Mouse (Mus musculus) forebrain, postnatal 0 days (tissue): ENCODE results near the gene Hdgfl3. TPM values are rescaled to one million over a fixed set of nuclear protein-coding genes. Genes with fewer than 3 reads are reported as not detected.

Experiments
- ATAC-seq: fragments of 200-750 bp; cut with Nextera tagmentation; 2 replicates; pipeline ENCODE4 v1.8.0; 2017; ENCODE audit warnings: mild to moderate bottlenecking, moderate library complexity
- DNase-seq: peaks from one replicate; pipeline ENCODE4 v3.0.0-alpha.2; 2015
- H3K27ac ChIP-seq: fragments of 300-500 bp; sonication (generic); 2 replicates; pipeline ENCODE4 v1.5.1; 2014; ENCODE audit warnings: low read depth, mild to moderate bottlenecking, antibody characterized with exemption, low read length, moderate library complexity, mixed read lengths
- H3K27me3 ChIP-seq: fragments of 300-500 bp; sonication (generic); 2 replicates; pipeline ENCODE4 v1.6.1; 2014; ENCODE audit warnings: mild to moderate bottlenecking, low read length, mixed read lengths; ENCODE audit not compliant: insufficient read depth
- H3K36me3 ChIP-seq: fragments of 300-500 bp; sonication (generic); 2 replicates; pipeline ENCODE4 v1.6.1; 2014; ENCODE audit warnings: mild to moderate bottlenecking, moderate library complexity; ENCODE audit not compliant: insufficient read depth
- H3K4me1 ChIP-seq: fragments of 300-500 bp; sonication (generic); 2 replicates; pipeline ENCODE4 v1.6.1; 2014; ENCODE audit warnings: antibody characterized with exemption; ENCODE audit not compliant: insufficient read depth
- H3K4me2 ChIP-seq: fragments of 300-500 bp; sonication (generic); 2 replicates; pipeline ENCODE4 v1.6.1; 2014; ENCODE audit warnings: low read depth, mild to moderate bottlenecking, moderate library complexity
- H3K4me3 ChIP-seq: fragments of 300-500 bp; sonication (generic); 2 replicates; pipeline ENCODE4 v1.5.1; 2014; ENCODE audit warnings: low read depth, low read length, mixed read lengths
- H3K9ac ChIP-seq: fragments of 300-500 bp; sonication (generic); 2 replicates; pipeline ENCODE4 v1.6.1; 2014; ENCODE audit warnings: mild to moderate bottlenecking
- H3K9me3 ChIP-seq: fragments of 300-500 bp; sonication (generic); 2 replicates; pipeline ENCODE4 v1.6.1; 2016; ENCODE audit warnings: low read length
- CTCF ChIP-seq: sonication (generic); IDR thresholded peaks from 2 replicates; pipeline ENCODE4 v1.5.1; 2016; ENCODE audit warnings: antibody characterized with exemption, control low read depth, low read depth
- WGBS: fragments of 180-500 bp; shearing (Covaris S2); extraction: QIAGEN DNeasy Blood & Tissue Kit; methylation state at CpG from one replicate; pipeline ENCODE4 v1.1.7; 2014; 5-methylcytosine and 5-hydroxymethylcytosine counted together
- polyA plus RNA-seq: library from polyadenylated mRNA; unstranded; fragments of >200 nt; fragmentation: Nextera tagmentation; extraction: Ambion mirVana; gene quantifications from 2 replicates; pipeline ENCODE4 v1.2.1, GENCODE M21; 2015
- total RNA-seq: library from RNA; depleted of rRNA; stranded (reverse); fragments of >200 nt; gene quantifications from 2 replicates; pipeline ENCODE4 v1.2.3, GENCODE M21; 2014; rRNA removed

Gene Hdgfl3
- total RNA-seq, result 158 and 191 TPM in 2 replicates
- polyA plus RNA-seq, result 50.2 and 62.5 TPM in 2 replicates

- WGBS, result under 1% methylated on average over 57 of the region's 63 CpGs
- Histone ChIP-seq H3K4me1 (peaks cover 21% of the 10 kb centered on the region), H3K9me3 (no peaks in the 10 kb centered on the region), H3K27ac (peak within 1 kb of the TSS; percentile 95), H3K4me3 (peak within 1 kb of the TSS; percentile 98), H3K9ac (peak within 1 kb of the TSS; percentile 95), H3K4me2 (peak within 1 kb of the TSS; percentile 61), H3K27me3 (no peaks in the 10 kb centered on the region), H3K36me3 (no peaks in the 10 kb centered on the region)
- peak; percentile 95 for DNase-seq
- TF ChIP-seq CTCF, result peak; percentile 28; the same call in 1 of the 2 replicates
- ATAC-seq, result peak; percentile 94
These were observed at the start of gene Hdgfl3 for GRCm38 (mm10) chr7:81934267-81934745. TSS of gene Hdgfl3 (minus strand) at chr7:81934473.

GRCm38 (mm10) chr7:81983651-81984050 is 49.4 kb upstream of the Hdgfl3 start:
- no peaks in the 10 kb centered on the region for H3K36me3 ChIP-seq
- H3K27ac ChIP-seq, result no peak overlapping the region
- H3K27me3 ChIP-seq, result peaks cover 5% of the 10 kb centered on the region; the same call in 1 of the 2 replicates
- no peak for DNase-seq
- TF ChIP-seq CTCF, result no peak
- no peaks in the 10 kb centered on the region for H3K4me1 ChIP-seq
- H3K9ac ChIP-seq, result no peak overlapping the region
- H3K4me2 ChIP-seq, result no peak overlapping the region
- no peaks in the 10 kb centered on the region for H3K9me3 ChIP-seq
- no peak overlapping the region for H3K4me3 ChIP-seq
- no peak for ATAC-seq
- 88% methylated on average over 6 of the region's 6 CpGs for WGBS

GRCm38 (mm10) chr7:81978304-81978703 is 44.0 kb upstream of the Hdgfl3 start:
- no peak for TF ChIP-seq CTCF
- Histone ChIP-seq H3K9me3 (no peaks in the 10 kb centered on the region), H3K4me2 (no peak overlapping the region), H3K27me3 (no peaks in the 10 kb centered on the region), H3K9ac (no peak overlapping the region), H3K4me3 (no peak overlapping the region), H3K4me1 (no peaks in the 10 kb centered on the region), H3K36me3 (no peaks in the 10 kb centered on the region), H3K27ac (no peak overlapping the region)
- ATAC-seq (no peak), DNase-seq (no peak)
- WGBS, result 74% methylated on average over 8 of the region's 8 CpGs

GRCm38 (mm10) chr7:81974616-81975015 is 40.3 kb upstream of the Hdgfl3 start:
- 93% methylated on average over 10 of the region's 10 CpGs for WGBS
- Histone ChIP-seq H3K27me3 (no peaks in the 10 kb centered on the region), H3K36me3 (no peaks in the 10 kb centered on the region), H3K27ac (no peak overlapping the region), H3K4me2 (no peak overlapping the region), H3K4me3 (no peak overlapping the region), H3K9me3 (no peaks in the 10 kb centered on the region), H3K9ac (no peak overlapping the region), H3K4me1 (no peaks in the 10 kb centered on the region)
- DNase-seq, result no peak
- no peak for TF ChIP-seq CTCF
- no peak for ATAC-seq

GRCm38 (mm10) chr7:81973939-81974338 is 39.7 kb upstream of the Hdgfl3 start:
- H3K4me2 ChIP-seq, result no peak overlapping the region
- H3K4me1 ChIP-seq, result no peaks in the 10 kb centered on the region
- TF ChIP-seq CTCF, result no peak
- ATAC-seq (no peak), DNase-seq (no peak)
- no peak overlapping the region for H3K27ac ChIP-seq
- no peak overlapping the region for H3K4me3 ChIP-seq
- H3K9me3 ChIP-seq, result no peaks in the 10 kb centered on the region
- H3K36me3 ChIP-seq, result no peaks in the 10 kb centered on the region
- no peak overlapping the region for H3K9ac ChIP-seq
- H3K27me3 ChIP-seq, result no peaks in the 10 kb centered on the region
- 95% methylated on average over 12 of the region's 12 CpGs for WGBS

GRCm38 (mm10) chr7:81973339-81973738 is 39.1 kb upstream of the Hdgfl3 start:
- no peak for ATAC-seq
- no peak for TF ChIP-seq CTCF
- Histone ChIP-seq H3K9me3 (no peaks in the 10 kb centered on the region), H3K4me2 (no peak overlapping the region), H3K27me3 (no peaks in the 10 kb centered on the region), H3K27ac (no peak overlapping the region), H3K4me1 (no peaks in the 10 kb centered on the region), H3K9ac (no peak overlapping the region), H3K36me3 (no peaks in the 10 kb centered on the region), H3K4me3 (no peak overlapping the region)
- no peak for DNase-seq
- 93% methylated on average over 5 of the region's 5 CpGs for WGBS

GRCm38 (mm10) chr7:81968975-81969374 is 34.7 kb upstream of the Hdgfl3 start:
- no peak overlapping the region for H3K4me2 ChIP-seq
- no peak for TF ChIP-seq CTCF
- ATAC-seq (no peak), DNase-seq (no peak)
- no peak overlapping the region for H3K4me3 ChIP-seq
- H3K27me3 ChIP-seq, result no peaks in the 10 kb centered on the region
- H3K27ac ChIP-seq, result no peak overlapping the region
- H3K9me3 ChIP-seq, result no peaks in the 10 kb centered on the region
- H3K36me3 ChIP-seq, result no peaks in the 10 kb centered on the region
- H3K9ac ChIP-seq, result no peak overlapping the region
- WGBS, result 76% methylated on average over 6 of the region's 6 CpGs
- no peaks in the 10 kb centered on the region for H3K4me1 ChIP-seq
